Mouse (Mus musculus): ENCODE measurements around the gene Shisal1. TPM values are rescaled to one million over a fixed set of nuclear protein-coding genes. Genes with fewer than 3 reads are reported as not detected.
A peak's percentile ranks its signal among the peaks of the same experiment; 100 is the strongest.

Shisal1 gene
- polyA plus RNA-seq (2011; ENCODE audit: insufficient read depth, insufficient read length, low read depth, missing spikeins): 0.30 and 0.44 TPM in 2 replicates

DNA sequence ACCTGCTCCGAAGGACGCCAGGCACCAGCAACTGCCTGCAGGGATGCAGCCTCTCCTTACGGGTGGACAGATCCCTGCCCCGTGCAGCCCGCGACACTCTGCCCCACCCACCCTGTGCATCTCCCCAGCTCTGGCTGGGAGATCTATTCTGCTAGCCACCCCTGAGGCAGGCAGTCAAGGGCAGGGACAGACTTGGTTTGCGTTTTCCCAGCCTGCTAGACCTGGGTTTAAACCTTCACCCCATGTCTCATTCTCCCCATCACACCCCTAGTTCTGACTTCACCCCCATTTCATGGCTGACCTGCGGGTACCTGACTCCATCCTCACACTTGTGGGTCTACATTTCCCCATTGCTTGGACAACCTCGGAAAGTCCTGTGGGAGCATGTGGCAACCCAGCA is at the start of gene Shisal1:
TSS of gene Shisal1 (minus strand) at position 101 of the 400 bp plus-strand sequence.
- Histone ChIP-seq H3K27me3 (ENCODE audit: control insufficient read depth, insufficient read depth, low read length, poor library complexity, severe bottlenecking) (peaks cover 10% of the 10 kb centered on the region), H3K27ac (ENCODE audit: insufficient read depth, low read length) (no peak within 1 kb of the TSS), H3K4me3 (ENCODE audit: low read depth, low read length) (peak within 1 kb of the TSS; percentile 60), H3K9me3 (replicated peaks; ENCODE audit: control insufficient read depth, insufficient read depth, low read length, poor library complexity, severe bottlenecking) (no peaks in the 10 kb centered on the region), H3K36me3 (ENCODE audit: control insufficient read depth, insufficient read depth, low read length, poor library complexity, severe bottlenecking) (no peaks in the 10 kb centered on the region), H3K9ac (ENCODE audit: low read depth, poor library complexity, severe bottlenecking) (peak within 1 kb of the TSS; percentile 64), H3K4me1 (ENCODE audit: control insufficient read depth, insufficient read depth, low read length) (no peaks in the 10 kb centered on the region)
- no peak for TF ChIP-seq EP300 (IDR thresholded peaks at IDR 0.05; ENCODE audit: insufficient read depth, low read depth, low read length)
- TF ChIP-seq CTCF (IDR thresholded peaks at IDR 0.05; ENCODE audit: low read depth, low read length): no peak
- TF ChIP-seq POLR2A (IDR thresholded peaks at IDR 0.05; ENCODE audit: insufficient read depth, low read length): no peak

DNA sequence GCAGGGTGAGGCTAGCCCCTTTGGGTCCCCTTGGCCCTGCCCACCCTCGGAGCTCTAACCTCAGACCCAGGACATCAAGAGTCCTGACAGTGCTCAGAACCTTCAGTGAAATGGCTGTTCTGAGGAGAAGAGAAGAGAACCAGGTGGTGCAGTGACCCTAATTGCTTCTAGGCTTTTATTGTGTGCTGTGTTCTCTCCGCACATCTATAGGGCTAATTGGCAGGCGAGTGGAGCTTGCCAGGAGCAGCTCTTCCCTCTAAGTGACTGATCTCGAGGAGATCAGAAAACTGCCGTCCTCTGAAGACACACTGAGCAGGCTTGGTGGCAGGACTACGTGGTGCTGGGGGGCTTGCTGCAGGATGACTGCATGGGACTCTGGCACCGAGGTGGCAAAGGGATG is 43.6 kb upstream of the Shisal1 start:
- no peak overlapping the region for H3K9ac ChIP-seq (ENCODE audit: low read depth, poor library complexity, severe bottlenecking)
- H3K36me3 ChIP-seq (ENCODE audit: control insufficient read depth, insufficient read depth, low read length, poor library complexity, severe bottlenecking): no peaks in the 10 kb centered on the region
- TF ChIP-seq POLR2A (IDR thresholded peaks at IDR 0.05; ENCODE audit: insufficient read depth, low read length): no peak
- H3K4me3 ChIP-seq (ENCODE audit: low read depth, low read length): no peak overlapping the region
- no peaks in the 10 kb centered on the region for H3K27me3 ChIP-seq (ENCODE audit: control insufficient read depth, insufficient read depth, low read length, poor library complexity, severe bottlenecking)
- H3K9me3 ChIP-seq (replicated peaks; ENCODE audit: control insufficient read depth, insufficient read depth, low read length, poor library complexity, severe bottlenecking): no peaks in the 10 kb centered on the region; the same call in 1 of the 2 replicates
- H3K27ac ChIP-seq (ENCODE audit: insufficient read depth, low read length): no peak overlapping the region
- no peaks in the 10 kb centered on the region for H3K4me1 ChIP-seq (ENCODE audit: control insufficient read depth, insufficient read depth, low read length)

DNA sequence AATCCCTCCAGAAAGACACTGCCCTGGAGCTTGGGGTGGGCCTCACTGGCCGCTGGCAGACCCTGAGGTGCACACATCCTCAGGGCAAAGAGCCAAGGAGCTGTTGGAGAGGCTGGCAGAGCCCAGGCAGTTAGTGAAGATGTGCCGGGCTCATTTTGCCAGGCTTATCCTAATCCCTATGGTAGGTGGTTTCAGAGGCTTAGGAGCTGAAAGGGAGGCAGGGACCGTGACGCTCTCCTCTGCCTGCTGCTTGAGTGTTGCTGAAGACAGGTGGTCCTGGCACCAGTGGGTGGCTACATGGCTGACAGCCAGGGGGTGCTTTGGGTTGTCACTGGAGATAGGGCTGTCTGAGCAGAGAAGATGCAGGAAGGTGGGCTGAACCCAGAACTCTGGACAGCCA is 37.4 kb upstream of the Shisal1 start:
- Histone ChIP-seq H3K9ac (ENCODE audit: low read depth, poor library complexity, severe bottlenecking) (no peak overlapping the region), H3K27me3 (ENCODE audit: control insufficient read depth, insufficient read depth, low read length, poor library complexity, severe bottlenecking) (no peaks in the 10 kb centered on the region), H3K4me3 (ENCODE audit: low read depth, low read length) (no peak overlapping the region), H3K9me3 (replicated peaks; ENCODE audit: control insufficient read depth, insufficient read depth, low read length, poor library complexity, severe bottlenecking) (no peaks in the 10 kb centered on the region; the same call in 1 of the 2 replicates), H3K27ac (ENCODE audit: insufficient read depth, low read length) (no peak overlapping the region), H3K36me3 (ENCODE audit: control insufficient read depth, insufficient read depth, low read length, poor library complexity, severe bottlenecking) (no peaks in the 10 kb centered on the region), H3K4me1 (ENCODE audit: control insufficient read depth, insufficient read depth, low read length) (no peaks in the 10 kb centered on the region)
- TF ChIP-seq POLR2A (IDR thresholded peaks at IDR 0.05; ENCODE audit: insufficient read depth, low read length): no peak
- TF ChIP-seq CTCF (IDR thresholded peaks at IDR 0.05; ENCODE audit: low read depth, low read length): no peak
- TF ChIP-seq EP300 (IDR thresholded peaks at IDR 0.05; ENCODE audit: insufficient read depth, low read depth, low read length): no peak

DNA sequence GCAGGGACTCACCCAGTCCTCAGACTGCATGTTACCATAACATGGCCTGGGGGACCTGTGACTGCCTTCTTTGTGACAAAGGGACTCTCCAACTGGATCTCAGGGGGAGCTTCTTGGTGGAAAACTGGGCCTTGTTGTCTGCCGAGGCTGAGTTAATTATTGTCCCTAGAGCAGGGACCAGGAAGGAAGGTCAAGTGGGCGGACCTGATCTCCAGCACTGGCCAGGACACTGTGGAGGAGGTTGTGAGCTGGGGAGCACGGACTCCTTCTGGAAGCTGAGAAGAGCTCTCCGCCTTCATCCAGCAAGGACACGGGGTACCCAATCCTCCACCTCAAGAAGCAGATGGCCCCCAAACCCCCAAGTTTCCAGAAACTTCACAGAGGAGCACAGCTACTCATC is 36.7 kb upstream of the Shisal1 start:
- no peaks in the 10 kb centered on the region for H3K36me3 ChIP-seq (ENCODE audit: control insufficient read depth, insufficient read depth, low read length, poor library complexity, severe bottlenecking)
- H3K9ac ChIP-seq (ENCODE audit: low read depth, poor library complexity, severe bottlenecking): no peak overlapping the region
- H3K9me3 ChIP-seq (replicated peaks; ENCODE audit: control insufficient read depth, insufficient read depth, low read length, poor library complexity, severe bottlenecking): no peaks in the 10 kb centered on the region; the same call in 1 of the 2 replicates
- no peaks in the 10 kb centered on the region for H3K27me3 ChIP-seq (ENCODE audit: control insufficient read depth, insufficient read depth, low read length, poor library complexity, severe bottlenecking)
- H3K4me3 ChIP-seq (ENCODE audit: low read depth, low read length): no peak overlapping the region
- no peak overlapping the region for H3K27ac ChIP-seq (ENCODE audit: insufficient read depth, low read length)
- TF ChIP-seq POLR2A (IDR thresholded peaks at IDR 0.05; ENCODE audit: insufficient read depth, low read length) (no peak), EP300 (IDR thresholded peaks at IDR 0.05; ENCODE audit: insufficient read depth, low read depth, low read length) (no peak), CTCF (IDR thresholded peaks at IDR 0.05; ENCODE audit: low read depth, low read length) (no peak)
- H3K4me1 ChIP-seq (ENCODE audit: control insufficient read depth, insufficient read depth, low read length): no peaks in the 10 kb centered on the region

DNA sequence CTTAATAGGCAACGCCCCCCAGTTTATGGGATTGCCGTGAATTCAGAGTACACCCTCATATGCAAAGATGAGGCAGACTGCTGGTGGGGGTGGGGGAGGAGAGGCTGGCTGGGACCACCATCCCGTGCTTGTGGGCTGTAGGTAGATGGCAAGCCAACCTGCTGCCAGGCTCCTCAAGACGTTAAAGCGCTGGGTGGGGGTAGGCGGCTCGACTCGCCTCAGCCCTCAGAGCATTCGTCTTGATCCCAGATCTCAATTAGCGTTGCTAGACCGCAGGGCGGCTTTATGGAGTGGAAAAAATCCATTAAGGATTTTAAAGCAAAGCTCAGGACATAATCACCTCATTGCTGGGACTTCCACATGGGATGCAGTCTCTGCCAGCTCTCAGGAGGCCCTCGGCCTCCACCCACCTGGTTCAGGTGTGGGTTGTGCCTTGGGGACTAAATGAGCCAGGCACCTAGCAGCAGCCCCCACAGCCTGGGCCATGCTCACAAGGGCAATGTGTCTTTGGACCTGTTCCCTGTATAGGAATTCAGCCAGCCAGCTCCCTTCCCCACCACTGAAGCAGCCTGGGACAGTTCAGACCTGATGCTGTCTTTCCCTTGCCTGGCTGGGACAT is 34.5 kb upstream of the Shisal1 start:
- Histone ChIP-seq H3K4me1 (ENCODE audit: control insufficient read depth, insufficient read depth, low read length) (no peaks in the 10 kb centered on the region), H3K9ac (ENCODE audit: low read depth, poor library complexity, severe bottlenecking) (no peak overlapping the region), H3K4me3 (ENCODE audit: low read depth, low read length) (no peak overlapping the region), H3K36me3 (ENCODE audit: control insufficient read depth, insufficient read depth, low read length, poor library complexity, severe bottlenecking) (no peaks in the 10 kb centered on the region), H3K27me3 (ENCODE audit: control insufficient read depth, insufficient read depth, low read length, poor library complexity, severe bottlenecking) (no peaks in the 10 kb centered on the region), H3K27ac (ENCODE audit: insufficient read depth, low read length) (no peak overlapping the region), H3K9me3 (replicated peaks; ENCODE audit: control insufficient read depth, insufficient read depth, low read length, poor library complexity, severe bottlenecking) (no peaks in the 10 kb centered on the region)
- TF ChIP-seq POLR2A (IDR thresholded peaks at IDR 0.05; ENCODE audit: insufficient read depth, low read length) (no peak), CTCF (IDR thresholded peaks at IDR 0.05; ENCODE audit: low read depth, low read length) (no peak)

DNA sequence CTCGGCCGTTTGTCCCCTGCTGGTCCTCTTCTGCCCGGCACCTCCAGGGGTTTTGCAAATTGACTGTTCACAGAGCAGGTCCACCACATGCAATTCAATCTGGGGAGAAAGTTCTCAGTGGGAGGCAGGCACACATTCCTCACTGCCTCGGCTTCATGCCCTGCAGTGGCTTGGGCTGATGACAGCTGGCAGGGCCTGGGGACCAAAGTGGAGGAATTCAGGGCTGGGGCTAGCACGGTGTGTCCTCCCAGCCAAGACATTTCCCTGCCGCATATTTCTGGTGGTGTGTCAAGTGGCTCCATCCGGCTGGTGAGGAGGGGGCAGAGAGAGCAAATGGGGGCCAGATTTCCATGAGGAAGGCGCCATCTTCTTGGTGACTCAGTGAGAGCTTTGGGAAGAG is 22.5 kb upstream of the Shisal1 start:
- Histone ChIP-seq H3K27me3 (ENCODE audit: control insufficient read depth, insufficient read depth, low read length, poor library complexity, severe bottlenecking) (no peaks in the 10 kb centered on the region), H3K4me1 (ENCODE audit: control insufficient read depth, insufficient read depth, low read length) (no peaks in the 10 kb centered on the region), H3K27ac (ENCODE audit: insufficient read depth, low read length) (no peak overlapping the region), H3K36me3 (ENCODE audit: control insufficient read depth, insufficient read depth, low read length, poor library complexity, severe bottlenecking) (no peaks in the 10 kb centered on the region), H3K9ac (ENCODE audit: low read depth, poor library complexity, severe bottlenecking) (no peak overlapping the region), H3K4me3 (ENCODE audit: low read depth, low read length) (no peak overlapping the region), H3K9me3 (replicated peaks; ENCODE audit: control insufficient read depth, insufficient read depth, low read length, poor library complexity, severe bottlenecking) (no peaks in the 10 kb centered on the region)
- TF ChIP-seq CTCF (IDR thresholded peaks at IDR 0.05; ENCODE audit: low read depth, low read length): no peak
- no peak for TF ChIP-seq POLR2A (IDR thresholded peaks at IDR 0.05; ENCODE audit: insufficient read depth, low read length)
- TF ChIP-seq EP300 (IDR thresholded peaks at IDR 0.05; ENCODE audit: insufficient read depth, low read depth, low read length): no peak

Data from ES-Bruce4 (cell line).